Mouse (Mus musculus): Measurements from ENCODE around the gene Myl6b. TPM values are rescaled to one million over a fixed set of nuclear protein-coding genes. Genes with fewer than 3 reads are reported as not detected.

The Myl6b gene
- polyA plus RNA-seq, 1 experiment from 2014 or later: 3.0 TPM

DNA sequence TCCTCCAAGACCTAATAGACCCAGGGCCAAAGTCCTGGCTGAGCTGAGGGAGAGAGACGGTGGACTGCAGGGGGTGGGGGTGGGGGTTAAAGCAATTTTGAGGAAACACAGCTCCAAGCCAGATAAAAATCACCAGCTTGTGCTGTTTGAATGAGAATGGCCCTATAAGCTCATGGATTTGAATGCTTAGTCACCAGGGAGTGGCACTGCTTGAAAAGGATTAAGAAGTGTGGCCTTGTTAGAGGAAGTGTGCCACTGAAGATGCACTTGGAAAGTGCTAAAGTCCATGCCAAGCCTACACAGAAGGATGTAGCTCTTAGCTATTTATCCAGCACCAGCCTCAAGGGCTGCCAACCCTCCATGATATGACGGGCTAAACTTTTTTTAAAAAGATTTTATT is 36.7 kb upstream of the Myl6b start:
- no peak overlapping the region for H3K4me3 ChIP-seq
- H3K36me3 ChIP-seq: no peaks in the 10 kb centered on the region
- H3K27me3 ChIP-seq: no peaks in the 10 kb centered on the region
- H3K27ac ChIP-seq (replicated peaks): no peak overlapping the region
- no peak overlapping the region for H3K4me2 ChIP-seq (replicated peaks)
- no peak for ATAC-seq (ENCODE audit: low FRiP score, low read depth)
- 75% methylated on average over 2 of the region's 2 CpGs for WGBS
- no peaks in the 10 kb centered on the region for H3K9me3 ChIP-seq
- no peak overlapping the region for H3K9ac ChIP-seq (replicated peaks)
- H3K4me1 ChIP-seq: no peaks in the 10 kb centered on the region

DNA sequence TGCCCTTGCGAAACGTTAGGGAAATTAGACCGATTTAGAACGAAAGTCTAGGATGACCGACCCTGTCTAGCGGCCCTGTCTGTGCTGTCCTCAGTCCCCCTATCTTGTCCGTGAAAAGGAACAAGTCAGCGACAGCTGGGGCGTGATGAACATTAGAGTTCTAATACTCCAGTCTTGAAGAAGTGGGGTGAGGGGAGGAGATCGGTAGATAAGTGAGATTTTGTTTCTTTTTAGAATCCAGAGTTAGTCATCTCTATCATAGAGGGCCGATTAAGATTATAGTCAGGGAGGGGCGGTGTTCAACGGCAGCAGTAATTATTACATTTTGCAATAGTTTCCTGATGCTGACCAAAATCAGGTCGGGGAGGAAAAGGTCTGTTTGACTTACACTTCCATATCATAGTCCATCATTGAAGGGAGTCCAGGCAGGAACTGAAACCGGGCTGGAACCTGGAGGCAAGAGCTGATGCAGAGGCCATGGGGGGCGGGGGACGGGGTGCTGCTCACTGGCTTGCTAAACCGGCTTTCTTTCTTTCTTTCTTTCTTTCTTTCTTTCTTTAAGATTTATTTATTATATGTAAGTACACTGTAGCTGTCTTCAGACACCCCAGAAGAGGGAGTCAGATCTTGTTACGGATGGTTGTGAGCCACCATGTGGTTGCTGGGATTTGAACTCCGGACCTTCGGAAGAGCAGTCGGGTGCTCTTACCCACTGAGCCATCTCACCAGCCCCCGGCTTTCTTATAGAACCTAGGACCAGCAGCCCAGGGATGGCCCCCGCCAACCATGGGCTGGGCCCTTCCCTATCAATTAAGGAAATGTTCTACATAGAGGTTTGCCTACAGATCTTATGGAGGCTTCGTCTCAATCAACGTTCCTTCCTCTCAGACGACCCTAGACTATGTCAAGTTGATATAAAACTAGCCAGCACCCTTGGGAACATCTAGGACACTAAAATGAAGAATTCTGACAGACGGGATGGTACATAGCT is 28.2 kb upstream of the Myl6b start:
- Histone ChIP-seq H3K4me2 (replicated peaks) (peak overlapping the region; percentile 87), H3K4me3 (peak overlapping the region; percentile 55), H3K9ac (replicated peaks) (no peak overlapping the region; the same call in 1 of the 2 replicates), H3K4me1 (peaks cover 18% of the 10 kb centered on the region; the same call in 1 of the 2 replicates), H3K36me3 (no peaks in the 10 kb centered on the region), H3K27me3 (peaks cover 52% of the 10 kb centered on the region), H3K9me3 (no peaks in the 10 kb centered on the region), H3K27ac (replicated peaks) (no peak overlapping the region)
- ATAC-seq (ENCODE audit: low FRiP score, low read depth): no peak
- WGBS: 32% methylated on average over 28 of the region's 28 CpGs

DNA sequence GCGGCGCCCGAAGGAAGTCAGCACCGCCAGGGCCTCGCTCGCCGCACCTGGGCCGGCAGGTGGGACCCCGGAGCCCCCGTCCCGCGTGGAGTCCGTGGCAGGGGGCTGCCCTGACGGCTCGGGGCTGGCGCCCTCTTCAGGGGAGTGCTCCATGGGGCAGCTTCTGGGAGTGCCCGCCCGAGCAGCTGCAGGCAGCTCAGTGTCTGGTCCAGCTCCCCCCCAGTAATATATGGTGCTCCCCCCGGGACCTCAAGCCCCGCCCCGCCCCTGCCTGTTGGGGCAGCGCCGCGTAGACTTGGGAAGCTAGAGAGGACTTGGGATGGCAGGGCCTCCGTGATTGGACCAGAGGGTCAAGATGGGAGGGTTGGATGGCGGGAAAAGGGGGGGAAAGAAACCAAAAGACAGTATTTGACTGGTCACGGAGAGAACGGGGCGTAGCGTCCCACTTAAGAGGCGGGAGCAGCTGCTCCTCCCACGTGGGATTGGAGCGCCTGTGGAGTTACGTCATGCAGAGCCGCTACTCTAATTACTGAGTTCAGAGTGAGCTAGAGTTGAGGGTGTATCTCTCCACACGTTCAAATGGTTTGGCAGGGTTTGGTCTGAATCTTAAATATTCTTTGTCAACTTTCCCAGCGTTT is 27.3 kb upstream of the Myl6b start, which contains the start of gene Esyt1:
Gene Esyt1, minus strand, starts transcription at position 201 of the 638 bp plus-strand sequence.
- Histone ChIP-seq H3K9me3 (no peaks in the 10 kb centered on the region), H3K4me2 (replicated peaks) (peak within 1 kb of the TSS; percentile 87), H3K27me3 (peaks cover 52% of the 10 kb centered on the region), H3K9ac (replicated peaks) (peak within 1 kb of the TSS; percentile 63), H3K4me1 (peaks cover 18% of the 10 kb centered on the region; the same call in 1 of the 2 replicates), H3K36me3 (no peaks in the 10 kb centered on the region), H3K4me3 (peak within 1 kb of the TSS; percentile 55), H3K27ac (replicated peaks) (peak within 1 kb of the TSS; percentile 60)
- under 1% methylated on average over 37 of the region's 37 CpGs for WGBS
- peak; percentile 95 for ATAC-seq (ENCODE audit: low FRiP score, low read depth)

DNA sequence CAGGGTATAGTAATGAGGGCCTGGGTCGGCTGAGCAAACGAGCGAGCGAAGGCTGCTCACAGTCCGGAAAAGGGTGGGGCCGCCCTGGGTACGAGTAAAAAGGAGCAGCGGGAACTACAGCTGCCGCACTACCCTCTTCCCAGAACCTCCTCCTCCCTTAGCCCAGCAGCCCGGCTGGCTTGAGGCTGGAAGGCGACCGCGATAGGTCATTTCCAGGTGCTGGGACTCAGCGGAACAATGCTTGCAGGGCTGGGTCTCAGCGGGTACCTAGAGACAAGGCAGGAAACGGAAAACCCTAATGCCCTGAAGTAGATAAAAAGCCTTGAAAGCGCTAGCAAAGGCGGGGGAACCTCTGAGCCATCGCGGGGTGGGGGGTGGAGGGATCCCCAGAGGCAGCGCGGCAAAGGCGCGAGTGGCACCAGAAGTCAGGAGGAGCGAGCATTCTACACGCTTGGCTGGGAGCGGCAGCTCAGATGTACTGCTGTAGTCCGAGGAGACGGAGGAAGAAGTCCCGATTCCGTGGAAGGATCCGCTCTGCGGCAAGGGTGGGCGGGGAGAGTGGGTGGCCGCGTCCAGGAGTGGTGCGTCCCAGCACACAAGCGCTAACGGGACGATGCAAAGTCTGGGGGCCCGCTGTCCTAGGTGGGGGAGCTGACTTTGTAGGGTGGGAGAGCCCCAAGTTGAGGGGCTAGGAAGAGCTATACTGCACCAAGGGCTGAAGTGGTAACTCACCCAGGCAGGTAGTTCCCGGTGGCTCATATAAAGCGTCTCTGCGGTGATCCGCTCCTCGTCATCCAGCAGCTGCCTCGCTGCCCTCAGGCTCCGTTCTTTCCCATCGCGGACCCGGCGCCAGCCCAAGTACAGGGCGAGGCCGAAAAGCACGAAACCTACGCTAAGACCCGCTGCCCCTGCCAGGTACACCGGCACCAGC is 26.5 kb upstream of the Myl6b start:
- Histone ChIP-seq H3K27me3 (peaks cover 52% of the 10 kb centered on the region), H3K4me2 (replicated peaks) (peak overlapping the region; percentile 87), H3K4me3 (peak overlapping the region; percentile 55), H3K27ac (replicated peaks) (peak overlapping the region; percentile 60), H3K9me3 (no peaks in the 10 kb centered on the region), H3K4me1 (peaks cover 18% of the 10 kb centered on the region; the same call in 1 of the 2 replicates), H3K9ac (replicated peaks) (peak overlapping the region; percentile 63), H3K36me3 (no peaks in the 10 kb centered on the region)
- ATAC-seq (ENCODE audit: low FRiP score, low read depth): peak; percentile 57
- WGBS: under 1% methylated on average over 58 of the region's 58 CpGs

DNA sequence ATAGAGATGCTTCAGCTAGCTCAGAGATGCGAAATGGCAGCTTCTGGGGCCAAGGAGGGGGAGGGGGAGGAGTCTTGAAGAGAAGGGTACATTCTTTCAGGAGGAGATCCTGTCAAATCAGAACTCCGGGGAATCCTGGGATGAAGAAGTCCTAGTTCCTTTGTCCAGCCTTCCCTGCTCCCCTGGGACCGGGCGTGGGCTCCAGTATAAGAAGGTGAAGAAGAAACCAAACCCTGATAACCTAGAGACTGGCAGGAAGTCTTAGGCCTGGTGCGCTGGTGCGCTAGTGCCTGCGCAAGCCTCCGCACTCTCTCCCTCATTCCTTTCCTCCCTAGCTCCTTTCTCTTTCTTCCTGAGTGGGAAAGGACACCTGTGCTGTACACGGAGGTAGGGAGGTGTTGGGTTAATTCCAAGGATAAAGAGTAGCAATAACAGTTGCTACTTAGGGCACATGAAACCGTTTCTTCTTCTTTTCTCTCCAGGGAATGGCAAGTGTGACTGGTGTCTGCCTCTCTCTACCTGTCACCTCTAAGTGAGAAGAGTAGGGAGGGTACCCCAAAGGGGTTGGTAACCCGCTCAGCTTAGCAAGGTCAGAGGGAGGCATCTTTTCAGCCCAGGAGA is 25.7 kb upstream of the Myl6b start:
- Histone ChIP-seq H3K27me3 (peaks cover 53% of the 10 kb centered on the region), H3K36me3 (no peaks in the 10 kb centered on the region), H3K4me3 (peak overlapping the region; percentile 55), H3K4me1 (peaks cover 18% of the 10 kb centered on the region; the same call in 1 of the 2 replicates), H3K9me3 (no peaks in the 10 kb centered on the region), H3K27ac (replicated peaks) (no peak overlapping the region; the same call in 1 of the 2 replicates), H3K9ac (replicated peaks) (peak overlapping the region; percentile 63), H3K4me2 (replicated peaks) (peak overlapping the region; percentile 87)
- no peak for ATAC-seq (ENCODE audit: low FRiP score, low read depth)
- WGBS: 9% methylated on average over 11 of the region's 11 CpGs

DNA sequence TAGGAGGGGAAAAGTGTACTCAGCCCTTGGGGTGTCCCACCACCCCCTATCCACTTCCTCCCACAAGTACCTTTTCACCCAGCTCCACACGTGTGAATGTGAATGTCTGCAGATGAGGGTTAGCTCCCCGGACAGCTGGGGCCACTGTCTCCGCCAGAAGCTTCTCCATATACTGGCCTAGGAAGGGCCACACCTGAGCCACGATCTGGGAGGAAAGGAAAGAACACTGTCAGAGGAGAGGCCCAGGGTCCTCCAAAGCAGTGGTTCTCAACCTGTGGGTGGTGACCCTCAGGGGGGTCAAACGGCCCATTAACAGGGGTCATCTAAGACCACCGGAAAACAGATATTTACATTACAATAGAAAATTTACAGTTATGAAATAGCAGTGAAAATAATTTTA is 23.9 kb upstream of the Myl6b start:
- H3K4me3 ChIP-seq: no peak overlapping the region
- no peak overlapping the region for H3K27ac ChIP-seq (replicated peaks)
- ATAC-seq (ENCODE audit: low FRiP score, low read depth): no peak
- H3K4me2 ChIP-seq (replicated peaks): no peak overlapping the region
- no peak overlapping the region for H3K9ac ChIP-seq (replicated peaks)
- H3K9me3 ChIP-seq: no peaks in the 10 kb centered on the region
- peaks cover 60% of the 10 kb centered on the region for H3K27me3 ChIP-seq
- 82% methylated on average over 6 of the region's 6 CpGs for WGBS
- peaks cover 18% of the 10 kb centered on the region; the same call in 1 of the 2 replicates for H3K4me1 ChIP-seq
- peaks cover 3% of the 10 kb centered on the region; the same call in 1 of the 2 replicates for H3K36me3 ChIP-seq

DNA sequence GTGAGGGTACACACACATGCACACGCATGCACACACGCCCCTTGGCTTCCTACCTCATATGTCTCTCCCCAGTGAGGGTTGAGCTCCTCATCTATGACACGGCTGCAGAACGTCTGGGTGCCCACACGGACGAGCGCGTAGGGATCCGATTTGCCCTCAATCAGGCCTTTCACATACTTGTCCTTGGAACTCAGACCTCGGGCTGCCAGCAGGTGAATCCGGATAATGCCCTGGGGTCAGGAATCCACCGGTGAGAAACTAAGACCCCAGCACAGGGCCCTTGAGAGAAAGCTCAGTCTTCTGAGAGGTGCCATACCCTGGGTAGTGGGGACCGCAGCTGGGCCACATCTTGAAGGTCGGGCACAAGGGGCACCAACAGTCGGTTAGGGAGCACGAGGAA is 22.1 kb upstream of the Myl6b start:
- Histone ChIP-seq H3K9me3 (no peaks in the 10 kb centered on the region), H3K27me3 (peaks cover 70% of the 10 kb centered on the region), H3K4me3 (no peak overlapping the region), H3K4me2 (replicated peaks) (no peak overlapping the region), H3K36me3 (peaks cover 3% of the 10 kb centered on the region; the same call in 1 of the 2 replicates), H3K27ac (replicated peaks) (no peak overlapping the region), H3K9ac (replicated peaks) (no peak overlapping the region), H3K4me1 (peaks cover 12% of the 10 kb centered on the region; the same call in 1 of the 2 replicates)
- WGBS: 85% methylated on average over 16 of the region's 16 CpGs
- ATAC-seq (ENCODE audit: low FRiP score, low read depth): no peak

DNA sequence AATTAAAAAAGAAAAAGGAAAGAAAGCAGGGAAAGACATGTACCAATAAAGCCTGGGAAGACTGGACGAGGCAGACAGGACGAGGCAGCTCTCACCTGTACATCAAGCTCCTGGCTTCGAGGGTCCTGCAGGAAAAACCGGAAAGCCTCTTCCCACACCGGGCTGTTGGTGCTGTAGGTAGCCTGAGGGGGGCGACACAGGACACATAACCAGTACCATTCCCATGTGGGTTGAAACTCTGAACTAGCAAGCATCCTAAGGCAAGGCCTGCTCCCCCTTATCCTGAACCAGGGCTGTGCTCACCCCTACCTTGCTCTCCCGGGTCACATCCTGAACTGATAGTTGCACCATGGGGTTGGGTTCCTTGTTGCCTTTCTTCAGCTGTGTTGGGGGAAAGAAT is 20.3 kb upstream of the Myl6b start:
- no peak; the same call in 1 of the 2 replicates for ATAC-seq (ENCODE audit: low FRiP score, low read depth)
- H3K4me3 ChIP-seq: no peak overlapping the region
- no peak overlapping the region for H3K4me2 ChIP-seq (replicated peaks)
- H3K9ac ChIP-seq (replicated peaks): no peak overlapping the region
- peaks cover 62% of the 10 kb centered on the region for H3K27me3 ChIP-seq
- peaks cover 6% of the 10 kb centered on the region; the same call in 1 of the 2 replicates for H3K36me3 ChIP-seq
- no peak overlapping the region for H3K27ac ChIP-seq (replicated peaks)
- WGBS: 73% methylated on average over 7 of the region's 7 CpGs
- H3K9me3 ChIP-seq: no peaks in the 10 kb centered on the region
- no peaks in the 10 kb centered on the region for H3K4me1 ChIP-seq

DNA sequence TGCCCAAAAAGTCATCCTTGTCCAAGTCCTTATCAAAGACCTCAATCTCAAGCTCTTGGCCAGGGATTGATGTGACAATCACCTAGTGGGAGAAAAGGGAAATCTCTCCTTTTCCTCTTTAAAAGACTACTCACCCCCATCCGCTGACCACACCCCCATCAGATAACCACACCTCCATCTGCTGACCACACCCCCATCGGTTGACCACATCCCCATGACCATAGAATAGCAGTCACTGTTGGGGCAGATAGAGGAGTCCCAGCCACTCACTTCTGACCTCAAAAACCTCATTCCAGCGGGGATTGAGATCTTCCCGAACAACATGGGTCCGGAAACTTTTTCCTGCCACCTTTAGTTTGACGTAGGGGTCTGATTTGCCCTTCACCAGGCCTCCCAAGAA is 18.2 kb upstream of the Myl6b start:
- no peak overlapping the region for H3K4me2 ChIP-seq (replicated peaks)
- no peak for ATAC-seq (ENCODE audit: low FRiP score, low read depth)
- no peak overlapping the region for H3K4me3 ChIP-seq
- H3K27me3 ChIP-seq: peaks cover 42% of the 10 kb centered on the region
- WGBS: 15% methylated on average over 6 of the region's 6 CpGs
- H3K27ac ChIP-seq (replicated peaks): no peak overlapping the region
- no peak overlapping the region for H3K9ac ChIP-seq (replicated peaks)
- H3K36me3 ChIP-seq: peaks cover 6% of the 10 kb centered on the region; the same call in 1 of the 2 replicates
- H3K9me3 ChIP-seq: no peaks in the 10 kb centered on the region
- H3K4me1 ChIP-seq: no peaks in the 10 kb centered on the region

DNA sequence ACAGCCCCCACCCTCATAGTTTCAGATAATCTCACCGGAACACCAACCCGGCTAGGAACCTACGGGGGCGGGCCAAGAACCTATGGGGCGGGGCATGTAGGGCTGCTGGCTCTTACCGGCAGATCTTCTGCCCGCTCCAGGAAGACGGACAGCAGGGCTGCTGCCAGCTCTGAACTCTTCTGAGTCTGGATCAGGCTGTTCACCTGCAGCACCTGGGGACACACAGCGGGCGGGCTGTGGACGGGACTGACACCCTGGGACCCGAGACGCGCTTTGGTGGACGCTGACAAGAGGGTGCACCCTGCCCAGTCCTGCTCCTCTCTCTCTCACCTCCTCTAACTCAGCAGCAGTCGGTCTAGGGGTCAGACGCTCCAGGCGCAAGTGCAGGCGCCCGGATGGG is 17.5 kb upstream of the Myl6b start:
- Histone ChIP-seq H3K27me3 (peaks cover 42% of the 10 kb centered on the region), H3K4me3 (no peak overlapping the region), H3K36me3 (peaks cover 6% of the 10 kb centered on the region; the same call in 1 of the 2 replicates), H3K4me2 (replicated peaks) (no peak overlapping the region), H3K27ac (replicated peaks) (no peak overlapping the region), H3K9me3 (no peaks in the 10 kb centered on the region), H3K9ac (replicated peaks) (no peak overlapping the region), H3K4me1 (no peaks in the 10 kb centered on the region)
- WGBS: 12% methylated on average over 20 of the region's 20 CpGs
- ATAC-seq (ENCODE audit: low FRiP score, low read depth): no peak

DNA sequence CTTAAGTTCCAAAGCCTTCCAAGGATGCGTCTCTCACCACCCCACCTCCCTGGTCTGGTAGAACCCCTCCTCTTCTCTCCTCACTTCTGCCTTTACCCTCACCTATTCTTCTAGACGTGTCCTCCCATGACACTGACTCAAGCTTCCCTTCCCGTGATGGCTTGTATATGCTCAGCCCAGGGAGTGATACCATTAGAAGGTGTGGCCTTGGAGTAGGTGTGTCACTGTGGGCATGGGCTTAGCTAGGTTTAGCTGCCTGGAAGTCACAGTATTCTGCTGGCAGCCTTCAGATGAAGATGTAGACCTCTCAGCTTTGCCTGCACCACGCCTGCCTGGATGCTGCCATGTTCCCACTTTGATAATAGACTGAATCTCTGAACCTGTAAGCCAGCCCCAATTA is 16.6 kb upstream of the Myl6b start:
- ATAC-seq (ENCODE audit: low FRiP score, low read depth): no peak
- no peaks in the 10 kb centered on the region for H3K4me1 ChIP-seq
- peaks cover 42% of the 10 kb centered on the region for H3K27me3 ChIP-seq

More for the DNA sequence above, 16.6 kb upstream of the Myl6b start:
- H3K36me3 ChIP-seq: peaks cover 13% of the 10 kb centered on the region
- no peak overlapping the region for H3K4me2 ChIP-seq (replicated peaks)
- no peak overlapping the region for H3K9ac ChIP-seq (replicated peaks)
- H3K9me3 ChIP-seq: no peaks in the 10 kb centered on the region
- H3K4me3 ChIP-seq: no peak overlapping the region
- no peak overlapping the region for H3K27ac ChIP-seq (replicated peaks)
- 84% methylated on average over 4 of the region's 4 CpGs for WGBS

All from midbrain, embryonic 12.5 days (tissue).